Mouse (Mus musculus): ENCODE data around the gene Olfr533.
"Not testable (repeated sequence)": the region's sequence is repeated elsewhere in the genome, so short reads cannot be mapped to it uniquely, and the experiment has no call there.

The Olfr533 gene

DNA sequence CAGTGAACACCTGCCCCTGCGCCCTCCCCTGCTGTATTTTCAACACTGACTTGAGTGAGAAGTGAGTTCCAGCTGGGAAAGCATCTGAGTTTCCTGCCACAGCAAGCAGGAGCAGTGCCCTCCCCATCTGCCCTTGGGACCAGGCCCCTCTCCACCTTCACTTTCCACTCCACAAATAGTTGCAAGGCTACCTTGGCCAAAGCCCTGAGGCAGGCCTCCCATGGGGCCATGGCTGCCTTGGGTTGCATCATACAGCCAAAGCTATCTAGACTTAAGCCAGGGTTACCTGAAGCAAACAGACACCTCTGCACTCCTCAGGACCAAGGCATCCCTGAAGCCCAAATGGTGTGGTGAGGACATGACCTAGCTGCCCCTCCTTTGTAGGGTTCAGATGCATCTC, at the start of gene Olfr533:
Gene Olfr533 (plus strand): TSS at position 301 of the 400 bp plus-strand sequence.
- DNase-seq, result not testable (repeated sequence)

DNA sequence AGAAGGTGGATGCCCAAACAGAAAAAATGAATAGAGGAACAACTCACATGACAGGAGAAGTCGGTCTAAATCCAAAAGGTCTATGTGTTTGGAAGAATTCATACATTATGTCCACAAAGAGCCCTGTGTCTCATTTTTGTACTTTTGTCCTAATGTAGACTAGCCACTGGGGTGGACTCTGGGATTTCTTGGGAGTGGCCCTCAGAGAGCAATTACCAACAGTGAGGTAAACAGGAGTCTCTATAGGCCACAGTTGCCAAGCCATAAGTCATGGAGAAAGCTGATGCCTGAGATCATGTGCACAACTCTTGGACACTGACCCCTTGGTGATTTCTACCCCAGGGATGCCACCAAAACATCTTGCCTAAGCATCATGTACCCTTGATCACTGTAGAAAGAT, 41.6 kb upstream of the Olfr533 start, which contains the start of gene Olfr532:
Gene Olfr532 (minus strand): TSS at position 101 of the 400 bp plus-strand sequence.
- no peak for DNase-seq

DNA sequence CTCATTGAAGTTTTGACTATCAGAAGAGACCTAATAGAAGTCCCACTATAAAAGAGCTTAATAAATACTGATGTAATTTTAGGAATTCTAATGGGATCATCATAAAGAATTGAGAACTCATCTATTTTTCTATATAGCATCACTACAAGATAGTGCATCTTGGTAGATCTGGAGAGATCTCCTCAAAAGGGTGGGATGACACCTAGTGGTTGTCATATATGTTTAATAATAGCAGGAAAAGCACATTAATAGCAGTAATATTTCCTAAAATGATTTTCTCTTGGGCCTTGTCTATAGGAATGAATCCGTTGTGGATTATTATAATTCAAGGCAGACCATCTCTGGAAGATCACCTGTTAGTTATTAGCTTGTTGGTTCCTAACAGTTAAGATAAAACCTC, 20.0 kb upstream of the Olfr533 start:
- no peak for DNase-seq

DNA sequence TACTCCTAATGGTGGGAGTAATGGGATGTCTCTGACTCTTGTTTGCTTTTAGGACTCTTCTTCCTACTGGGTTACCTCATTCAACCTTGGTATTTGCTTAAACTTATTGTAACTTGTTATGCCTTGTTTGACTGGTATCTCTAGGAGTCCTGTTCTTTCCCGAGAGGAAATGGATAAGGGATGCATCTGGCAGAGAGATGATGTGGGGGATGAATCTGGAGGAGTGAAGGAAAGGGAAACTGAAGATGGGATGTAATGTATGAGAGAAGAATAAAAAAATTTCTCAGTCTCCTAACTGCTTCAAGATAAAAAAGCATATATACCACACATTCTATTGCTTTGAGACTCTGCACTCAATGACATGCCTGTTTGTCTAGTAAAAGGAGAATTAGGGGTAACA, 14.7 kb downstream of the Olfr533 start:
- no peak for DNase-seq

DNA sequence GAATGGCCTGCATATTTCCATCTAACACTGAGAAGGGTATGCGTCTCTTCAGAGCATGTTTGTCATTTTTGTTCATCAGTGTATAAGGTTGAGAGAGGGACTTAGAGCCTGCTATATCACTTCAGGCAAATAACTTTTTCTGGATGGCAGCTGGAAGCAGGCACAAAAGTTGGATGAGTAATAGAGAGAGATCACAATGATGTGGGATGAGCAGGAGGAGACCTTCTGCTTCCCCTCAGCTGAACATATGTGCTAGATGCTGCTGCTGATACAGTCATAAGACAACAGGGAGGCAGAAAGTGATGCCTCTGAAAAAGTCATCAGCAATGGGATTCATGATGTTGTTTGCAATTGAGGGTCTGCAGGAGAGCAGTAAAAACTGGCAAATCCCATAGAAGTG, 15.6 kb downstream of the Olfr533 start:
- no peak for DNase-seq

DNA sequence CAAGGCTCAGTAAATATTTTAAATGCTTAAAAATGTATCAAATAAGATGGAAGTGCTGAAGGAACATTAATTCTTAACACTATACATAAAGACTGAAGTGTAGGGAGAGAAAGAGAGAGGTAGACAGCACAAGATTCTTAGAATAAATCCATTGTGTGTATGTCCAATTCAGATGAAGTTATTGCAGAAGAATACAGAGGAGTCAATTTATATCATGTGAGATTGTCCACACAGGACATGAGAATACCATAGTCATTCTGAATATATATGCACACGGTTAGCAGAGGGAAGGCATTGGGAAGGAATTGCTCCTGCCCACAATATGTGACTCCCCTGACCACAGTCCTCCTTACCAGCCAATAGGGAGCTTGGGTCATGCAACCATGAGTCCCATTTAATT, 20.7 kb downstream of the Olfr533 start, which contains the start of gene Olfr535:
Gene Olfr535 (plus strand): TSS at position 301 of the 400 bp plus-strand sequence.
- DNase-seq, result no peak

DNA sequence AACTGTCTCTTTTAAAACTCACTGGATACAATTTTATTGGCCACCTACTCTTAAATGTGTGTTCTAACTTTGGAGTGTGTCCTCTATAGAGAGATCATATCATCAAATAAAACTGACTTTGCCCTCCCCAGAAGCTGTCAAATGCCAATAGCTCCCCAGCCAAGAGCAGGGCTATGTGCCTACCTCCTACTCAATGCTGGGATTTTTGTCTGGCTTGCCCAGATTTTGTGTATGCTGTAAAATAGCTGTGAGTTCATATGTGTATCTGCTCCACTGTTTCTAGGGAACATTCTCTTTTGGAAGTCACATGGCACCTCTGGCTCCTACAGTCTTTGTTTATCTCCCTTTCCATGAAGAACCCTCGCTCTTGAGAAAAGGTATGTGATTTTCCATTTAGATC, 25.8 kb downstream of the Olfr533 start:
- DNase-seq, result no peak

DNA sequence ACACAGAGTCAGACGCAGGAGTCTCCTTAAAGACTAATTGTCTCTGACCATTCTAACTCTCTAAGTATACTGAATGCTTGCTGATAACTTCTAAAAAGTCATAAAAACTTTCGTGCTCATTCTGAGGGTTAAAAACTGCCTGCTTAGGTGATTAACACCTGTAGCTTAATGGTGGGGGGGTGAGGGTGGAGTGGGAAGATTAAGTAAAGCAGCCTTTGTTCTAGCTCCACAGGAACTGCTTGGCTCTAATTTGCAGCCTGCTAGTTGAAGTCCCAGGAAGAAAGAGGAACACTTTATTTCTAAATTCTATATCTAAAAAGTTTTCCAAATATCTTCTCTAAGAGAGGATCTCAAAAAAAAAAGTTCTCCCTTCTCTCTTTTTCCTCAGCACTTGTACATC, 31.1 kb downstream of the Olfr533 start:
- DNase-seq, result no peak

DNA sequence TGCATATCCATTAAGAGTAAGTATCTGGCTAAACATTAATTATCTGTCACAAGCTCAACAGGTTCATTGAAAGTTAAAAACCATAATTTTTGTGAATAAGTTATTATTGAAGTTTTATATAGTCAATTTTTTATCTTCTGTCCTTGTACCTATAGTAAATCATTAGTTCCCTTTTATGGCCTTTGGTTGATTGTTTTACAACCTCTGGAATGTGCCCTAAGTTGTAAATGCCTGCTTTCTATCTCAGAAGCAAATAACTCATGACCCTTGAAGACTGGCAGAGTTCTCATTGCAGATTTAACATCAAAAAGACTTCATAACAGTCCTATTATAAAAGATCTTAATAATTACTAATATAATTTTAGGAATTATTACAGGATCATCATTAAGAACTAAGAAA, 31.5 kb downstream of the Olfr533 start:
- no peak for DNase-seq

DNA sequence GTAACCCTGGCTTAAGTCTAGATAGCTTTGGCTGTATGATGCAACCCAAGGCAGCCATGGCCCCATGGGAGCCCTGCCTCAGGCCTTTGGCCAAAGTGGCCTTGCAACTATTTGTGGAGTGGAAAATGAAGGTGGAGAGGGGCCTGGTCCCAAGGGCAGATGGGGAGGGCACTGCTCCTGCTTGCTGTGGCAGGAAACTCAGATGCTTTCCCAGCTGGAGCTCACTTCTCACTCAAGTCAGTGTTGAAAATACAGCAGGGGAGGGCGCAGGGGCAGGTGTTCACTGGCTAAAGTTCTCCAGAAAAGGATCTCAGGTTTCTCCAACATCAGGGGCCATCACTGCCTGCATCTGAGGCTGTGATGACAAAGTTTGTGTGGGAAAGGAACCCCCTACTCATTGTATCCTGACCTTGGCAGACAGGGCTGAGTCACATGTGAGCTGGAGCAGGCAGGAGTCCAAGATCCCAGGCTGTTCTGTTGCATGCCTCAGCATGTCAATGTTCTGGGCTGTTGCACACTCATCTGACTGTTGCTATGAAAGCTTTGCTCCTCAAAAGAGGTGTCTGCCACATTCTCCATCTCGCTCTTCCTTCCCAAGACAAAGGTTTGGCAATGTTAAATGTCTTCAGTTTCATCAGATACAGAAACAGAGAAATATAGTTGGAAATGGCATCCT, 44.3 kb downstream of the Olfr533 start, which contains the start of gene Olfr536:
Gene Olfr536 (minus strand): TSS at position 51 of the 676 bp plus-strand sequence.
- not testable (repeated sequence) for DNase-seq

All from cerebellum, adult 11 months (tissue).